Comparison of ENCODE assay signal across 9 mouse cellular contexts in the genomic region with DNA sequence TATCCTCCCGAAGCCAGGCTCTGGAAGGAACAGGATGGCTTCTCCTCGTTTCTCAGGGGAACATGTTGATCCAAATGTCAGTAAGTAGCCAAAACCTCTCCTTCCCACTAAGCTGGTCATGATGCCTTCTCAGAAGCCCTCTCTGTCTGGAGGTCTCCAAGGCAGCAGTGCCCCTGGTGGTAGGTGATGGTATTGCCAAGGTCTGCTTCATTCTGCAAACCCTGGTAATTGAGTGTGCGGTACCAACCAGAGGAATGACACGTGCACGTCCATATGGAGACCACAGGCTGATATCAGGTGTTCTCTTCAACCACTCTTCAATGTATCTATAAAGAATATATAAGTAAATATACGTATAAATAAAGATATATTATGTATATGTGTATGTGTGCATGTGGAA. TPM values are rescaled to one million over a fixed set of nuclear protein-coding genes. Genes with fewer than 3 reads are reported as not detected.
DNase-seq lines count a peak whose midpoint lies in the region; ATAC-seq and TF ChIP-seq lines count a peak whose summit lies in the region.
"Had no signal": no experiment of that assay in that cellular context is flagged by ENCODE, and none has a peak within 500 bp of the region (broad histone marks: within the 10 kb centered on the region; RNA-seq: fewer than 3 reads in every experiment).

No protein-coding gene starts in this region.

- H3K9me3 ChIP-seq in forebrain, embryonic 14.5 days (replicated peaks; ENCODE audit: control insufficient read depth, low read length) = no peaks in the 10 kb centered on the region
- no peaks in the 10 kb centered on the region for H3K9me3 ChIP-seq in forebrain, embryonic 13.5 days (replicated peaks)
- no peaks in the 10 kb centered on the region for H3K9me3 ChIP-seq in lung, postnatal 0 days (ENCODE audit: low read length)
- H3K9me3 ChIP-seq: limb, embryonic 13.5 days had no signal

- H3K4me1 ChIP-seq in forebrain, embryonic 14.5 days (ENCODE audit: control insufficient read depth, insufficient read depth, low read length) = no peaks in the 10 kb centered on the region
- no peaks in the 10 kb centered on the region for H3K4me1 ChIP-seq in forebrain, embryonic 13.5 days
- no peaks in the 10 kb centered on the region for H3K4me1 ChIP-seq in bone marrow, adult 2 months (ENCODE audit: control insufficient read depth, insufficient read depth, low read length)
- no peaks in the 10 kb centered on the region for H3K4me1 ChIP-seq in lung, postnatal 0 days (ENCODE audit: insufficient read depth, low read depth, low read length)
- H3K4me1 ChIP-seq: limb, embryonic 13.5 days had no signal

- DNase-seq in forebrain, embryonic 14.5 days (ENCODE audit: low spot score) = peak; percentile 69
- DNase-seq in kidney, postnatal 14 days = peak; percentile 46
- peak; percentile 53 for DNase-seq in lung, postnatal 0 days (ENCODE audit: low spot score)
- peak; percentile 32 to 74 for DNase-seq in spleen, adult 18-20 months

- no peak overlapping the region for H3K27ac ChIP-seq in forebrain, embryonic 14.5 days (ENCODE audit: low read depth, low read length)
- H3K27ac ChIP-seq in forebrain, embryonic 13.5 days = no peak overlapping the region
- H3K27ac ChIP-seq in bone marrow, adult 2 months (ENCODE audit: control insufficient read depth, insufficient read depth, low read depth, low read length, poor library complexity) = no peak overlapping the region
- no peak overlapping the region for H3K27ac ChIP-seq in lung, postnatal 0 days (ENCODE audit: low read length)
- H3K27ac ChIP-seq: limb, embryonic 13.5 days had no signal

- TF ChIP-seq CTCF in C2C12 (IDR thresholded peaks at IDR 0.05; ENCODE audit: control insufficient read depth, insufficient read depth, insufficient read length) = peak; percentile 30
- peak; percentile 89 for TF ChIP-seq CTCF in bone marrow, adult 2 months (IDR thresholded peaks at IDR 0.05; ENCODE audit: control insufficient read depth, insufficient read depth, low read length)
- TF ChIP-seq CTCF in lung, postnatal 0 days (IDR thresholded peaks at IDR 0.05) = peak; percentile 97

- TF ChIP-seq POLR2A in bone marrow, adult 2 months (IDR thresholded peaks at IDR 0.05; ENCODE audit: borderline replicate concordance, control insufficient read depth, low read depth, low read length) = no peak

- H3K9ac ChIP-seq in forebrain, embryonic 14.5 days (ENCODE audit: low read length) = no peak overlapping the region
- H3K9ac ChIP-seq in forebrain, embryonic 13.5 days = no peak overlapping the region
- no peak overlapping the region for H3K9ac ChIP-seq in lung, postnatal 0 days (replicated peaks; ENCODE audit: low read depth)
- H3K9ac ChIP-seq: limb, embryonic 13.5 days had no signal

- H3ac ChIP-seq in C2C12 (ENCODE audit: control insufficient read depth, insufficient read length, low read depth) = no peak overlapping the region

- no peak overlapping the region for H3K4me2 ChIP-seq in forebrain, embryonic 14.5 days (ENCODE audit: low read length)
- H3K4me2 ChIP-seq in forebrain, embryonic 13.5 days = no peak overlapping the region
- H3K4me2 ChIP-seq in lung, postnatal 0 days (replicated peaks; ENCODE audit: low read depth, low read length) = no peak overlapping the region
- H3K4me2 ChIP-seq: limb, embryonic 13.5 days had no signal

- H3K36me3 ChIP-seq in forebrain, embryonic 14.5 days (ENCODE audit: control insufficient read depth, insufficient read depth, low read length) = no peaks in the 10 kb centered on the region
- no peaks in the 10 kb centered on the region for H3K36me3 ChIP-seq in forebrain, embryonic 13.5 days (ENCODE audit: poor library complexity, severe bottlenecking)
- H3K36me3 ChIP-seq in C2C12 (ENCODE audit: control insufficient read depth, insufficient read depth) = no peaks in the 10 kb centered on the region
- no peaks in the 10 kb centered on the region for H3K36me3 ChIP-seq in lung, postnatal 0 days (ENCODE audit: insufficient read depth, low read length)
- H3K36me3 ChIP-seq: limb, embryonic 13.5 days had no signal

- H3K4me3 ChIP-seq in forebrain, embryonic 14.5 days (ENCODE audit: low read depth, low read length) = no peak overlapping the region
- H3K4me3 ChIP-seq in forebrain, embryonic 13.5 days = no peak overlapping the region
- no peak overlapping the region for H3K4me3 ChIP-seq in C2C12 (ENCODE audit: insufficient read depth, poor library complexity, severe bottlenecking)
- H3K4me3 ChIP-seq in bone marrow, adult 2 months (replicated peaks; ENCODE audit: control insufficient read depth, low read depth, low read length) = no peak overlapping the region
- H3K4me3 ChIP-seq in lung, postnatal 0 days (ENCODE audit: low read depth, low read length) = no peak overlapping the region
- H3K4me3 ChIP-seq: limb, embryonic 13.5 days had no signal

- WGBS in forebrain, embryonic 14.5 days = 34% methylated on average over 6 of the region's 6 CpGs
- WGBS in forebrain, embryonic 13.5 days = 39% methylated on average over 6 of the region's 6 CpGs
- WGBS in bone marrow, adult 2 months = 17% methylated on average over 6 of the region's 6 CpGs
- WGBS in lung, postnatal 0 days = 22% methylated on average over 6 of the region's 6 CpGs

- ATAC-seq in forebrain, embryonic 14.5 days = no peak
- no peak for ATAC-seq in forebrain, embryonic 13.5 days
- peak; percentile 94 for ATAC-seq in erythroblast, adult 5-6 weeks (replicated peaks; ENCODE audit: low FRiP score, poor library complexity, severe bottlenecking)
- ATAC-seq in lung, postnatal 0 days = no peak

- TF ChIP-seq EP300 in lung, postnatal 0 days (IDR thresholded peaks at IDR 0.05) = no peak

- no peaks in the 10 kb centered on the region for H3K27me3 ChIP-seq in forebrain, embryonic 14.5 days (replicated peaks; ENCODE audit: control insufficient read depth, insufficient read depth, low read length)
- peaks cover 3% of the 10 kb centered on the region for H3K27me3 ChIP-seq in forebrain, embryonic 13.5 days
- H3K27me3 ChIP-seq in C2C12 (ENCODE audit: control insufficient read depth, insufficient read depth, insufficient read length) = peaks cover 17% of the 10 kb centered on the region
- no peaks in the 10 kb centered on the region for H3K27me3 ChIP-seq in lung, postnatal 0 days (replicated peaks; ENCODE audit: insufficient read depth, low read length)
- H3K27me3 ChIP-seq: limb, embryonic 13.5 days had no signal

- H3K79me3 ChIP-seq in C2C12 (ENCODE audit: low read depth) = no peaks in the 10 kb centered on the region

- H3K79me2 ChIP-seq in C2C12 (ENCODE audit: control insufficient read depth, insufficient read depth) = no peaks in the 10 kb centered on the region

TF ChIP-seq in C2C12, 6 proteins besides CTCF, POLR2A, EP300 and RAD21:
- TF ChIP-seq MAX (IDR thresholded peaks at IDR 0.05) (no peak), CEBPB (IDR thresholded peaks at IDR 0.05; ENCODE audit: low read depth) (no peak), MYOD1 (IDR thresholded peaks at IDR 0.05; ENCODE audit: control insufficient read depth, insufficient read length, low read depth) (no peak), USF1 (IDR thresholded peaks at IDR 0.05; ENCODE audit: low read depth) (no peak), MYOG (IDR thresholded peaks at IDR 0.05; ENCODE audit: control insufficient read depth, extremely low read depth, insufficient read length) (no peak), FOSL1 (IDR thresholded peaks at IDR 0.05; ENCODE audit: insufficient read depth, low read length, poor library complexity, severe bottlenecking) (no peak)

RNA-seq across cellular contexts. Expression of a gene that starts 11.5 kb away (rescaled TPM):
- polyA plus RNA-seq in forebrain, embryonic 14.5 days (2014; fragmentation: Nextera tagmentation; extraction: Ambion mirVana) = 43.9 and 48.6 TPM in 2 replicates
- 28.9 and 31.6 TPM in 2 replicates for polyA plus RNA-seq in forebrain, embryonic 13.5 days (2015; fragmentation: Nextera tagmentation; extraction: Ambion mirVana)
- polyA plus RNA-seq in C2C12 (2012; fragmentation: generic; extraction: Trizol) = 8.4 TPM
- polyA plus RNA-seq in bone marrow, adult 2 months (2011; ENCODE audit: insufficient read depth, insufficient read length, low replicate concordance, missing spikeins) = 8.4 and 11.5 TPM in 2 replicates
- total RNA-seq in erythroblast, adult 5-6 weeks (2015; ENCODE audit: low replicate concordance) = 3.7 and 3.8 TPM in 2 replicates
- total RNA-seq in erythroblast, adult 5-6 weeks (2017; ENCODE audit: low replicate concordance) = 0.56 and 12.9 TPM in 2 replicates
- polyA plus RNA-seq in lung, postnatal 0 days (2015; fragmentation: Nextera tagmentation; extraction: Ambion mirVana) = 8.6 and 11.5 TPM in 2 replicates

RNA-seq across cellular contexts. Expression of a gene that starts 34.2 kb away (rescaled TPM):
- not detected in 2 replicates for polyA plus RNA-seq in forebrain, embryonic 14.5 days (2014; fragmentation: Nextera tagmentation; extraction: Ambion mirVana)
- not detected in 2 replicates for polyA plus RNA-seq in forebrain, embryonic 13.5 days (2015; fragmentation: Nextera tagmentation; extraction: Ambion mirVana)
- polyA plus RNA-seq in C2C12 (2012; fragmentation: generic; extraction: Trizol) = not detected
- polyA plus RNA-seq in bone marrow, adult 2 months (2011; ENCODE audit: insufficient read depth, insufficient read length, low replicate concordance, missing spikeins) = not detected in 2 replicates
- total RNA-seq in erythroblast, adult 5-6 weeks (2015; ENCODE audit: low replicate concordance) = not detected in 2 replicates
- total RNA-seq in erythroblast, adult 5-6 weeks (2017; ENCODE audit: low replicate concordance) = not detected in 2 replicates
- polyA plus RNA-seq in lung, postnatal 0 days (2015; fragmentation: Nextera tagmentation; extraction: Ambion mirVana) = not detected in 2 replicates

RNA-seq across cellular contexts. Expression of a gene that starts 54.1 kb away (rescaled TPM):
- 34.9 and 36.0 TPM in 2 replicates for polyA plus RNA-seq in forebrain, embryonic 14.5 days (2014; fragmentation: Nextera tagmentation; extraction: Ambion mirVana)
- polyA plus RNA-seq in forebrain, embryonic 13.5 days (2015; fragmentation: Nextera tagmentation; extraction: Ambion mirVana) = 42.7 and 47.7 TPM in 2 replicates
- 0.05 TPM for polyA plus RNA-seq in C2C12 (2012; fragmentation: generic; extraction: Trizol)
- 0.97 and 1.6 TPM in 2 replicates for polyA plus RNA-seq in bone marrow, adult 2 months (2011; ENCODE audit: insufficient read depth, insufficient read length, low replicate concordance, missing spikeins)
- 2.5 TPM in 1 of 2 replicates, not detected in the other for total RNA-seq in erythroblast, adult 5-6 weeks (2015; ENCODE audit: low replicate concordance)
- 1.3 and 2.4 TPM in 2 replicates for total RNA-seq in erythroblast, adult 5-6 weeks (2017; ENCODE audit: low replicate concordance)
- 4.2 and 5.2 TPM in 2 replicates for polyA plus RNA-seq in lung, postnatal 0 days (2015; fragmentation: Nextera tagmentation; extraction: Ambion mirVana)

Comparison
In these comparisons a context has a peak if more than half of its experiments do, and no peak if none do; other contexts are left out.
1. CTCF ChIP-seq: peak in every context shown above with its lines; median percentile 97 in lung, postnatal 0 days; 89 in bone marrow, adult 2 months; 30 in C2C12.